Mouse (Mus musculus) E14TG2a.4 (cell line): ENCODE measurements around the gene Atp11a.

Experiments used
- CTCF ChIP-seq: conservative IDR thresholded peaks from 2 replicates; pipeline ENCODE4 v1.5.1; 2014; ENCODE audit warnings: low read length
- NANOG ChIP-seq: IDR thresholded peaks from 2 replicates; pipeline ENCODE4 v1.6.1; 2014; ENCODE audit warnings: borderline replicate concordance, low read length, mixed read lengths
- POU5F1 ChIP-seq: IDR thresholded peaks from 2 replicates; pipeline ENCODE4 v1.6.1; 2014; ENCODE audit warnings: low read length, borderline replicate concordance

GRCm38 (mm10) chr8:12772319-12772718, 15.5 kb downstream of the Atp11a start:
- TF ChIP-seq POU5F1 = no peak
- no peak for TF ChIP-seq CTCF
- TF ChIP-seq NANOG = no peak
